Mouse (Mus musculus) heart, adult 8-10 months (tissue): ENCODE measurements at regions not wholly inside any gene's neighbourhood (a gene's known extent, or its start where the extent isn't known, plus 50 kb on each side); places are given as distances from the start of the nearest gene placed in this dataset.

ENCODE experiments used
- DNase-seq: peaks from one replicate; pipeline ENCODE4 v3.0.0; 2022; ENCODE audit warnings: low spot score

GRCm38 (mm10) chr7:83476861-83477260 is 107.9 kb upstream of the Tmc3 start:
- no peak for DNase-seq

- DNase-seq = no peak
Measured at GRCm38 (mm10) chr7:83477661-83478121, 107.0 kb upstream of the Tmc3 start.

- no peak for DNase-seq
Measured at GRCm38 (mm10) chr7:83481655-83482054, 103.1 kb upstream of the Tmc3 start.

DNA sequence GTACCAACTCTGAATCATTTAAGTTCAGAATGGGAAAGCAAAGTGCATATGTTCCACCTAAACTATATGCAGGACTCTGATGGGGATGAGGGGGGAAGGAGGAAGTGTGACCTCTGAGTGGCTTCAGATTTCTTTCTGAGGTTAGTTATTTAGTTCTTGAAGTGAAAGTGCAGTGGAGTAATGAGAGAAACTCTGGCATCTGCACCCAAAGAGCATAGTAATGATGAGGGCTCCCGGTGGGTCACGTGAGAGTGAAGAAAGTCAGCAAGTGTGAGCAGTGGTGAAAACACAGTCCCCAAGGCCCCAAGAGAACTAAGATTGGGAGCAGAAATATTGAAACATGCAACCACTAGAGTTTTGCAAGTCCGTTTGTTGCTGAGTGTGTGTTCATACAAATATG is 102.5 kb upstream of the Tmc3 start:
- DNase-seq = no peak

DNA sequence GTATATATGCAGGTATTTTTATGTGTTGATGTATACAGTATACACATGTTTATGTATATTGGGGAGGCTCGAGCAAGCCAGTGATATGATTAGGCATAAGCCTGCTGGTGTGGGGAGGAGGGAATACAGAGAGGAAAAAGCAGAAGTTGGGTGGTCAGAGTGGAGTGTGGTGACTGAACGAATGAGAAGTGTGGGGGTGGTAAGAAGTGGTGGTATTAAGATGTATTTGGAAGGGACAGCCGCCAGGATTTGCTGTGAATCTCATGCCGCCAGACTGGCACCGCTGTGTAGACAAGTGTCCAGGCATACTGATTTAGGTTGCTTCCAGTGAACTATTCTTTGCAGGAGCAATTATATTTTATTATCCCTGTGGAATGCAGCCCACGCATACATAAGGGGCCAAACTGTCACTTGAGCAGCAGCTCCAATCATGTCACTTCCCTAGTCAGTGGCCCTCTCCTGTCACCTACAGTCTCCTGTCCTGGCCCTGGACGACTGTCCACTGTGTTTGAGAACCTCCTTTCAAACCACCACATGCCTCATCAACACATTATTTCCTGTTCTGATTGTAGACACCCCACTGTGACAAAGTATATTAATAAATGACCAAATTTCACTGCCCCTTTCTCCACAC is 101.9 kb upstream of the Tmc3 start:
- no peak for DNase-seq

GRCm38 (mm10) chr7:83486156-83486750 is 98.5 kb upstream of the Tmc3 start:
- no peak for DNase-seq

GRCm38 (mm10) chr7:83489790-83490189 is 94.9 kb upstream of the Tmc3 start:
- peak; percentile 7 for DNase-seq

GRCm38 (mm10) chr7:83504996-83505645 is 79.6 kb upstream of the Tmc3 start:
- DNase-seq = no peak

DNA sequence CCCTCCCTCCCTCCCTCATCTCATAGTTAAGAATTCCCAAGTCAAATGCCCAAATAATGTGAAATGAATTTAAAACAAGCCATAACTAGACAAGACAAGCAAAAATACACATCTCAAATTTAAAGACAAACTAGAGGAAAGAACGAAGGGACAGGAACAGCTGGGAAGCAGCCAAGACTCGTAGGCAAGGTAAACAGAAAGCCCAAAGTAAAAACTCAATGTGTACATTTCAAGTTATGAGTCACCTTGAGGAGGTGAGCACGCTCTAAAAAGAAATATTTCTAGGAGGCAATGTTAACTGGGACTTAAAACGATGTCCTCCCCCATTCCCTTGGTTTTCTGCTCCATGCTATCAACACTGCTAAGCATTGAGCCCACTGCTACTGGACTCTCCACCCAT is 68.4 kb upstream of the Tmc3 start:
- no peak for DNase-seq

- DNase-seq = no peak
Measured at GRCm38 (mm10) chr7:83521511-83521910, 63.2 kb upstream of the Tmc3 start.
